Mouse (Mus musculus) layer of hippocampus, adult 9-10 months (tissue): ENCODE data around the gene Gfpt1.

Experiments
- DNase-seq: peaks from one replicate; pipeline ENCODE4 v3.0.0; 2022; ENCODE audit warnings: low spot score

Gfpt1 gene

DNA sequence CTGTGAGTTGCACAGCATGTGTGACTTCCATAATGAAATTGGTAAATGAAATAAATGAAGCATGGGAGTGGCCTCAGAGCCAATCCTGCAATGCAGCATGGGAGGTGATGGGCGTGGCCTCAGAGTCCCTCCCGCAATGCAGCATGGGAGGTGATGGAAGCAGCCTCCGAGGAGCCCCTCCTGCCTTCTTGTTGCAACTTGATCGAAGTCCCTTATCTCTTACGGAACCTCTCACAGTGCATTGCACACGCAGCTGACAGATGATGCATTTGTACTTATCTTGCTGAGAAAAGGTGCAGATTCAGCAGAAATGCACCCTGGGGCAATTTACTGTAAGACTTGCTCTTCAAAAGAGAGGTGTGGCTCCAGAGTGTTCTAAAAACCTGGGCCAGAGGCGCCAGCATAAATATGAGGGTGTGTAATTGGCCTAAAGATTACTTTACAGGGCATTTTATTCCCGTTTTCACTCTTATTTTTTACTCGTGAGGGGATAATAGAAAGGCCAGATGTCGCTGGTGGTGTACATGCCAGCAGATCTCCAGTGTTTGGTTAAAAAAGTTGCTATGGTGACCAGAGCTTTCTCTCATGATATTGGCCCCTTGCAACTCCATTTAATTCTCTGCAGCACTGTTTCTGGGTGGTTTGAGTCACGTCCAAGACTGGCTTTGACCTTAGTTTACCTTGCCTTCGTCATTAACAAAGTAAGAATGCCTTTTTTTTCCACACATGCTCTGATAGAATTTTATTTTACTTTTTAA is 97.3 kb downstream of the Gfpt1 start:
- no peak for DNase-seq
